Mouse (Mus musculus) frontal cortex, adult (tissue): Measurements from ENCODE around the gene Zfyve16.

Experiments
- ATAC-seq: cut with Nextera tagmentation; 2 replicates; pipeline ENCODE4 v1.9.2; 2017; ENCODE audit warnings: mild to moderate bottlenecking, moderate library complexity, mixed read lengths; ENCODE audit not compliant: low TSS enrichment

Zfyve16 gene

DNA sequence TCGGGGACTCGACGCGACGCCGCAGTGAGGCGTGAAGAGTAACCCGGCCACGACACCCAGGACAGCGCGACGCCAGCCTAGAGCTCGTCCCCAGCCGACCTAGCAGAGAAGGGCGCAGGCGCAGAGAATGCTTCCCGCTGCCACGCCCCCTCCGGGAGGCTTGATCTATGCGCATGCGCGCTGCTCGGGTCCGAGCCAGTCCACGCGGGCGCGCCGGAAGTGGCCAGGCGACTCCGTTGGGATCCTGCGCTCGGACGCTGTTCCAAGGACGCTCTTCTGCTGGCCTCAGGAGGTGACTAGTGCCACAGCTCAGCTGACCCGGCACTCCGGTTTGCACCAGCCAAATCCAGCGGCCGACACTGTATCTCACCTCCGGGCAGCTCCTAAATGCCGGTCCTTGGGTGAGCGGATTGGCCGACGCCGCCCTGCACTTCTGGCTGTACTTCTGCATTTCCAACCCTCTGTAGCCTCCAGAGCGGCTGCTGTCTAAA is at the start of gene Zfyve16:
TSS of gene Zfyve16 (minus strand) at position 148 of the 491 bp plus-strand sequence.
- peak; percentile 94 for ATAC-seq

DNA sequence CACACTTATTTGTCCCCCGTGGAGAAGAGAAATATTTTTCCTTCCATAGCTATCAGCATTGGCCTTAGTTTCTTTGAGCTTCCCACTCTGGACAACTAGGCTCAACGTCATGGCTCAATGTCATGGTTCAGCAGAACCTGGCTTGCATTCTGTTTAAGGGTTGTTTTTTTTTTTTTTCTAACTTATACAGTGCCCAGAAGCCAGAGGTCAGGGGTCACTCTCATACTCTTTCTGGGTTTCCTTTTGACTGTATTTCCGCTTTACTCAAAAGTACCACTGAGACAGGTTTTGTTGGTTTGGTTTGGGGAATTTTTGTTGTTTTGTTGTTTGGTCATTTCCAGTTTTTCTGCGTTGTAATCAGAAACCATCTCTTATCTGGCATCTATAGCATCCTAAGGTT is 47.5 kb upstream of the Zfyve16 start:
- ATAC-seq: no peak

DNA sequence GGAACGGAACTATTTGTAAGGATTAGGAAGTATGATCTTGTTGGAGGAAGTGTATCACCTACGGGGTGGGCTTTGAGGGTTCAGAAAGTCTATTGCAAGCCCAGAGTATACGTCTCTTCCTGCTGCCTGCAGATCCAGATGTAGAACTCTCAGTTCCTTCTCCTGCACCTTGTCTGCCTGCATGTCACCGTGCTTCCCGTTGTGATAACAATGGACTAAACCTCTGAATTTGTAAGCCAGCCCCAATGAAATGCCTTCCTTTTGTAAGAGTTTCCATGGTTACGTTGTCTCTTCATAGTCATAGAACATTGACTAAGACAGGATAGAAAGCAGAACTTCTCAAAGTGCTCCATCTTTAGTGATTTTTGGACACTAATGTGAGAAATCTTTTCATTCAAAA is 46.0 kb upstream of the Zfyve16 start:
- ATAC-seq: no peak

DNA sequence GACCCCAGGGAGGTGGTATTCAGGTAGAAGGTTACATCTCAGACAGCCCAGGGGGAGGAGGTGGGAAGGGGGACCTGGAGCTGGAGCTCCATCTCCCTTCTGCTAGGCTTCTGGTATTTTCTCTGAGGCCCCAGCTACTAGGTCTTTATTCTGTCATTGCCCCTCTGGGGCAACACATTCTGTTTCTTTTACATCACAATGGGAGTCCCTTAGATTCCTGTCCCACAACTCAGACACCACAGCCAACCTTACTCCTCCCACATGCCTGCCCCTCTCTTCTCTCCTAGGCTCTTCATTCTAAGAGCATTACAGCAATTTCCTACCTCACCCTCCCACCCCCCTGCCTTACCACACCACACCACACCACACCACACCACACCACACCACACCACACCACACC is 45.4 kb upstream of the Zfyve16 start, which contains the start of gene Spz1:
TSS of gene Spz1 (minus strand) at position 101 of the 400 bp plus-strand sequence.
- no peak for ATAC-seq

- ATAC-seq: peak; percentile 94
These were observed 28.8 kb upstream of the Zfyve16 start for GRCm38 (mm10) chr13:92559429-92559828.

DNA sequence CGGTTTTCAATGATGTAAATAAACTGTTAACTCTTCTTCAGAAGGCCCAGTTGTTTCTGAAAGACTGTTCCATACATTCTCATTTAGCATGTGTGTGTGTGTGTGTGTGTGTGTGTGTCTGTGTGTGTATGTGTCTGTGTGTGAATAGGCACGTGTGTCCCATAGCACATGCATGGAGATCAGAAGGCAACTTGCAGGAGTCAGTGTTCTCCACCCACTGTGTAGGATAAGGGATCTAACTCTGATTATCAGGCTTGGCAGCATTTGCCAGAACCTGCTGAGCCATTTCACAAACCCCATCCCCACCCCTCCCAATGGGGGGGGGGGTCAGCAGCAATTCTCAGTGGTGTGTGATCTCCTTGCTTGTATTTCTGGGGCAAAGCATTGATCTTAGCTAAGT is 26.6 kb upstream of the Zfyve16 start:
- no peak for ATAC-seq

- no peak for ATAC-seq
These were observed 25.9 kb upstream of the Zfyve16 start for GRCm38 (mm10) chr13:92556458-92557126.

- ATAC-seq: no peak
These were observed 16.4 kb upstream of the Zfyve16 start for GRCm38 (mm10) chr13:92547093-92547492.

DNA sequence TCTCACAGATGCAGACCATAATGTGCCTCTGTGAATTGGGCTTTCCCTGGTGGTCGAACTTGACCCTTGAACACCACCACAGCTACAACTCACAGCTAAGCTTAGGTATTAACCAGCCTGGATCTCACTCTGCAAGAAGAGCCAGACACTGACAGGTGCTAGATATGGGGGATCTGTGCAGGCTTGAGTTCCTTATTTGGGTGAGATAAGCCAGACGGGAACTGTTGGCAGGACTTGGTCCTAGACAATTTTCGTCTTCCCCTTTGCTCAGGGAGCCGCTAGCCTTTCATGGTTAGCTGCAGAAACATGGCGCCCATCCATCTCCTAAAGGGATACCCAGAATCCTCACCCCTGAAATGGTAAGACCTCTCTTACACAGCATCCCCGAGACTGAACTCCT is 10.3 kb upstream of the Zfyve16 start:
- no peak for ATAC-seq

DNA sequence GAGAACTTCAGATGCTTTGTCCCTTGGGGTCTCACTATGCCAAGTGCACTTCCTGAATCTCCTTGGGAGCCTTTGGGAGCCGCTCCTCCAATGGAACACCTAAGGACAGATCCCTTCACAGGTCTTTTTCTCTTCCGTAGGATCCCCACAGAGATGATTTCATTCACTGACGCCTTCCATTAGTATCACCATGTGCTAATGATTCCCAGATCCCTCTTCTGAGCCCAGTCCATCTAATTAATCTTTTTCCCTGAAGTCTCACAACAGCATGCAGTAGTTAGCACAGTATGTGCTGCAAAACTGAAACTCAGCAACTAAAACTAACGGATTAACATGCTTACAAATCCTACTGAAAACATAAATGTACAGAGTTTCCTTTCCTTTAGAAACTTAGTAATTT is 8.5 kb upstream of the Zfyve16 start:
- no peak for ATAC-seq

DNA sequence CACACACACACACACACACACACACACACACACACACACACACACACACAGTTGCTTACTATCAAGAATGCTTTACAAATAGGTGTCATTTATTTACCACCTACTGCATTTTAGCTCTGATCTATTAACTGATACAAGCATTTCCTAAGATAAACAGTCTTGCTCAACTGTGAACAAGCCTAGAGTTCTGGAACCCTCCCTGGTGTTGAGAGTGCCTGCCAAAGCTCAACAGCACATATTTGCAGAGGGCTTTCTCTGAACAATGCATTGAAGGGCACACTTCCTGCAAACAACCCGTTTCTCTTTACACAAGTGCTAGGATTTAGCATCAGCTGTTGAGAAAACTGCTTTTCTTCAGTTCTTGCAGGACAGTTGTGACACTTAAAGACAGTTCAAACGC is 3.1 kb upstream of the Zfyve16 start:
- ATAC-seq: no peak

- no peak for ATAC-seq
These were observed 1.5 kb upstream of the Zfyve16 start for GRCm38 (mm10) chr13:92532216-92532615.

- ATAC-seq: no peak
These were observed 569 bp upstream of the Zfyve16 start for GRCm38 (mm10) chr13:92531237-92531636.

- ATAC-seq: peak; percentile 82; the same call in 1 of the 2 replicates
These were observed 594 bp downstream of the Zfyve16 start for GRCm38 (mm10) chr13:92529828-92530720.

DNA sequence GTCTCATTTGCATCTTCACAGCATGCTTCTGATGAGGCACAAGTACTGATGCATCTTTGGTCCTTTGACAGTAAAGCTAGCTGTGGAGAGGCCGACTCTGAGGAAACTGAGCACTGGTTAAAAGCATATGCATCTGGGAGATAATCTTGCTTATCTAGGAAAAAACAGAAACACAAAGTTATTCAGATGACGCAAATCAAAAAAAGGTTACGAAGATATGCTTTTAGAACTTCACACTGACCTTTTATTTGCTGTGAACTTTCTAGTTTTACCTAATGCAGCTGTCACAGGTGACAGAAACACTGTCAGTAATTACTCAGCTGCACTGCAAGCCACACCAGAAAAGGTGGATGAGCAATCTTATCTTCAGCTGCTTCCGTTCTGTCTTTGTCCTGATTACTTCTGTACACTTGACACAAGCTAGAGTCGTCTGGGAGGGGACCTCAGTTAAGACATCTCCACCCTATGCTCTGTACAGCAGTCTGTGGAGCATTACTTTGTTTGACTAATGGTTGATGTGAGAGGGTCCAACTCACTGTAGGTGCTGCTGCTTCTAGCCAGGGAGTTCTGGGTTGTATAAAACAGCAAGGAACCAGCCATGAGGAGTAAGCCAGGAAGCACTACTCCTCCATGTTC is 7.4 kb downstream of the Zfyve16 start:
- ATAC-seq: no peak

DNA sequence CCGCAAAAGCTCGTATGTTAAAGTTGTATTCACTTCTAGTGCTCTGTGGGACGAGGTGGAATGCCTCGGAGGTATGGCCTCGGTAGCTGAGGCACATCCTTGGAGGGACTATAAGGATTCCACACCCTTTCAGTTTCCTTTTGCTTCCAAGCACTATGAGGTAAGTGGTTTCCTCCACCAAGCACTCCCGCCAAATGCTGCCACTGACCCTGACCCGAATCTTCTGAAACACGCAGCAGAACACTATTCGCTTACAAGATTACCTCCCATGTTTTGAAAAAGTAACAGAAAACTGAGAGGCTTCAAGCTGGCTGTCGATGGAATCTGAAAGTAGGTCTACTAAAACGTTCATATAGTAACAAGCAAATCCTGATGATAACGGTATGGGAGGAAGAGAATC is 25.8 kb downstream of the Zfyve16 start:
- no peak for ATAC-seq

GRCm38 (mm10) chr13:92491923-92492322 is 38.7 kb downstream of the Zfyve16 start:
- ATAC-seq: no peak

DNA sequence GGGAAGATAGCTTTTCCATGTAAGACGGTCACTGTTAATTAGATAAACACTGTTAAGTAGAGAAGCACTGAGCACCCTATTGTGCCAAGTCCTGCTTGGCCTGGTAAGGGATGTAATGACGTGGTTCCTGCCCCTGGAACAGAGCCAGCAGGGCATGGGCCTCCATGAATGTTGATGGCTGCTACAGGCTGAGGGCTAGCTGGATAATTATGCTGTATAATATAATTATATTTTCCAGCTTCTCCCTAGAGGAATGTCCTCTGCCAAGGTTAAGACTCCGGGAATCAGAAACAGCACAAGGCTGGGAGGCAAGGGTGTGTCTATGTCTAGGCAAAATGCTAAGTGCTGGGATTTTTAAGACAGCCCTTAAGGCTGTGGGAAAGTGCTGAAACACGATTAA is 39.9 kb downstream of the Zfyve16 start:
- ATAC-seq: peak; percentile 31; the same call in 1 of the 2 replicates

DNA sequence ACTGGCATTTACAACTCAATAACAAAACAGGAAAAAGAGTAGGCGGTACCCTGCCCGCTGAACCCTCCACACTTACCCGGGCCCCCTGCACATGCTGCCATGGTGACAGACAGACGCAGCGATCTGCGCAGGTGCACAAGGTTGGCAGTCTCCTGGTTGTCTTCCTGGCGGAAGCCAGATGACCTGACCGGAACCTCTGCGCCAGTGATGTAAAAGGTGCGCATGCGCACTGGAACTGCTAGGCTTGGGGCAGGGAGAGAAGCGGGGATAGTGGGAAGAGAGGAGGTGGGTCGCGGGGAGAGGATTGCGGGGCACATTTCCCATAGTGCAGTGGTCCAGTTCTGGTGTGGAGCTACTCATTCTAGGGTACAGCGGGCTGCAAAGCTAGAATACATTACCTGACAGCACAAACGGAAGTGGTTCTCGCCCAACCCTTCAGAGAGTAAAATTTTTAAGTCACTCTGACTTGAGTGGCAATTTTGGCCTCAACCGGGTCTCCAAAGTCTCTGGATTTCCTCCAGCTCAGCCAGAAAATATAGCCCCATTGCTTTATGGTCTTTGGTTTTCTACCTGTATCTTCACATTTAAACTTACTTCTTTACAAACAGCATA is 46.7 kb downstream of the Zfyve16 start, which contains the start of gene Fam151b:
TSS of gene Fam151b (minus strand) at position 164 of the 612 bp plus-strand sequence.
- peak; percentile 98 for ATAC-seq

- 0 out of 2 replicates have a peak, but pooled peaks have one; percentile 7 for ATAC-seq
These were observed 47.3 kb downstream of the Zfyve16 start for GRCm38 (mm10) chr13:92483348-92483747.

DNA sequence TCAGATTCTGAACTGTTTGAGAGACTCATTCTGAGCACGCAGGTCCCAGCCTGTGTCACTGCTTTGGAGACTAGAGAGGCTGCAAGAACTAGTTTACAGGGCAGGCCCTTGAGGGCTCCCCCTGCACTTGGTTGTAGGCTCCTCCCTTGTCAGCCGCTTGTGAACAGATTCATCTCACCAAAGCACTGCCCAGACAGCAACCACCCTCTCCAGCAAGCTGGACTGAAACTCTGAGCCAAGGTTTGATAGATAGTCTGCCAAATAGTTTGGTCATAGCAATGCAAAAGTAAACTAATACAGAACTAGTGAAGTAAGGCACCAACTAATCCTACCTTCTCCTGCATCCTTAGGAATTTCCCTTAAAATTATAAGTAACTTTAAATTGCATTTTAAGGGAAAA is 60.5 kb downstream of the Zfyve16 start:
- ATAC-seq: no peak

GRCm38 (mm10) chr13:92469381-92469780 is 61.3 kb downstream of the Zfyve16 start:
- ATAC-seq: no peak
